ENCODE assay signal across 28 mouse cellular contexts in genomic region chr13:74889859-74890469, GRCm38 (mm10).
DNase-seq lines count a peak whose midpoint lies in the region; ATAC-seq and TF ChIP-seq lines count a peak whose summit lies in the region.
"Had no signal": no experiment of that assay in that cellular context is flagged by ENCODE, and none has a peak within 500 bp of the region (broad histone marks: within the 10 kb centered on the region; RNA-seq: fewer than 3 reads in every experiment).

No protein-coding gene starts in this region.

- peak; percentile 86 for ATAC-seq in CD4-positive, CD25-positive, alpha-beta regulatory T cell, adult 4 months
- ATAC-seq in megakaryocyte progenitor cell, adult 5-6 weeks (replicated peaks; ENCODE audit: poor library complexity) = peak; percentile 61
- ATAC-seq: forebrain, embryonic 14.5 days; intestine, embryonic 15.5 days had no signal

- TF ChIP-seq CTCF in layer of hippocampus, adult 2 months (conservative IDR thresholded peaks at IDR 0.05) = peak; percentile 21; the same call in 1 of the 2 replicates

- no peak for DNase-seq in layer of hippocampus, adult 2 months (ENCODE audit: low spot score in 2 of 2)
- DNase-seq in layer of hippocampus, adult 11-12 months (ENCODE audit: low spot score) = no peak
- DNase-seq in fat pad, adult 2 months (ENCODE audit: extremely low read depth, low read depth, low spot score) = peak; percentile 2
- no peak for DNase-seq in cerebellum, adult 8-10 months
- DNase-seq in frontal cortex, postnatal 10 days (ENCODE audit: low spot score in 2 of 2) = no peak
- DNase-seq: adrenal gland, adult 2 months; adrenal gland, postnatal 36 days; B cell, adult 2 months; cerebellum, adult 18-20 months; cerebellum, postnatal 25 days; heart, postnatal 10 days; kidney, adult 2 months; kidney, postnatal 4 days; layer of hippocampus, adult 9-11 months; liver; lung, embryonic 14.5 days; midbrain, embryonic 14.5 days; right cerebral cortex, postnatal 25 days; thymus, postnatal 14 days had no signal

- H3K27ac ChIP-seq in layer of hippocampus, adult 2 months = no peak overlapping the region
- H3K27ac ChIP-seq: heart, embryonic 13.5 days; hindbrain, embryonic 10.5 days; hindbrain, embryonic 15.5 days; intestine, embryonic 15.5 days; liver, embryonic 15.5 days; stomach, embryonic 15.5 days had no signal

- no peak overlapping the region for H3K4me3 ChIP-seq in layer of hippocampus, adult 2 months
- H3K4me3 ChIP-seq: heart, embryonic 13.5 days; hindbrain, embryonic 10.5 days; hindbrain, embryonic 15.5 days; intestine, embryonic 15.5 days; liver, embryonic 15.5 days; stomach, embryonic 15.5 days had no signal
